20 mouse cellular contexts compared by ENCODE assay signal in genomic region chr14:75731361-75731760, GRCm38 (mm10).
"Had no signal": no experiment of that assay in that cellular context is flagged by ENCODE, and none has a peak within 500 bp of the region (broad histone marks: within the 10 kb centered on the region; RNA-seq: fewer than 3 reads in every experiment).

No protein-coding gene starts in this region.

- H3K4me3 ChIP-seq: lung, embryonic 15.5 days; midbrain, embryonic 10.5 days; midbrain, embryonic 13.5 days; myocyte; neural tube, embryonic 13.5 days; neural tube, embryonic 15.5 days had no signal

- ATAC-seq: liver, postnatal 0 days; lung, postnatal 0 days; midbrain, embryonic 13.5 days; midbrain, embryonic 16.5 days had no signal

- H3K9ac ChIP-seq: liver, postnatal 0 days; lung, embryonic 15.5 days; midbrain, embryonic 13.5 days; neural tube, embryonic 13.5 days; neural tube, embryonic 15.5 days had no signal

- H3K27me3 ChIP-seq: lung, embryonic 15.5 days; midbrain, embryonic 13.5 days; neural tube, embryonic 13.5 days; neural tube, embryonic 15.5 days had no signal

- H3K27ac ChIP-seq: lung, embryonic 15.5 days; midbrain, embryonic 10.5 days; midbrain, embryonic 13.5 days; neural tube, embryonic 13.5 days; neural tube, embryonic 15.5 days had no signal

- H3K9me3 ChIP-seq: lung, embryonic 15.5 days; midbrain, embryonic 10.5 days; midbrain, embryonic 13.5 days; neural tube, embryonic 13.5 days; neural tube, embryonic 15.5 days had no signal

- DNase-seq: liver, postnatal 0 days; lung, adult 2 months; lung, postnatal 14 days; lung, postnatal 36 days; retina, postnatal 1 day; right cerebral cortex, adult 18-20 months; right cerebral cortex, postnatal 25 days; right cerebral cortex, postnatal 4 days; spleen, adult 18-20 months; thymus, adult 18-20 months; thymus, postnatal 14 days; thymus, postnatal 36 days had no signal

- H3K4me2 ChIP-seq: lung, embryonic 15.5 days; midbrain, embryonic 13.5 days; neural tube, embryonic 13.5 days; neural tube, embryonic 15.5 days had no signal

- H3K4me1 ChIP-seq: lung, embryonic 15.5 days; midbrain, embryonic 10.5 days; midbrain, embryonic 13.5 days; neural tube, embryonic 13.5 days; neural tube, embryonic 15.5 days had no signal
